Mouse (Mus musculus): ENCODE data around the gene Tyrobp. TPM values are rescaled to one million over a fixed set of nuclear protein-coding genes. Genes with fewer than 3 reads are reported as not detected.
A peak's percentile ranks its signal among the peaks of the same experiment; 100 is the strongest.

The Tyrobp gene
- total RNA-seq, 2 experiments from 2014 or later = 2.6 to 5.7 TPM

DNA sequence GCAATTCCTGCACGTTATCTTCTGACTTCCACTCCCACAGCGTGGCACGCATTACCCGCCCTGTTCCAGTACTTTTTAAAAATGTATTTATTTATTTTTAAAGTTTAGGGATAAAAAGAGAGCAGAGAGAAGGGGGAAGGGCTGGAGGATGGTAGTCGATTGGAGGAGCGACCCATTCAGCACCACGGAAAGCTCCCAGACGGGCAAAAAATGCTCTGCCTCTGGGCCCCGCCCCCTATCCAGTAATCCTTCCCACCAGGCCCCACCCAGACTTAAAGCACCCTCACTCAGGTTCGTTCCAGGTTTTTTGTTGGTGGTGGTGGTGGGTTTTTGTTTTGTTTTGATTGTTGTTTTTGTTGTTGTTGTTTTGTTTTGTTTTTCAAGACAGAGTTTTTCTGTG is 20.7 kb downstream of the Tyrobp start:
- peak; percentile 53 for DNase-seq
- no peak for TF ChIP-seq CTCF (IDR thresholded peaks at IDR 0.05)
- intact Hi-C loops (cut with DNase I) = no loop called here

GRCm38 (mm10) chr7:30434701-30435100 is 21.1 kb downstream of the Tyrobp start:
- Histone ChIP-seq H3K27ac (no peak overlapping the region), H3K4me3 (no peak overlapping the region)
- intact Hi-C loops (cut with DNase I) = no loop called here
- no peak for TF ChIP-seq CTCF (IDR thresholded peaks at IDR 0.05)
- no peak for DNase-seq

More for the DNA sequence above, 20.7 kb downstream of the Tyrobp start:
- Histone ChIP-seq H3K4me3 (no peak overlapping the region), H3K27ac (no peak overlapping the region)

- no peak for DNase-seq
- TF ChIP-seq CTCF (IDR thresholded peaks at IDR 0.05) = no peak
- no peak overlapping the region for H3K4me3 ChIP-seq
- H3K27ac ChIP-seq = no peak overlapping the region
- intact Hi-C loops (cut with DNase I) = no loop called here
These were observed 21.6 kb downstream of the Tyrobp start for GRCm38 (mm10) chr7:30435156-30435555.

- H3K4me3 ChIP-seq = no peak overlapping the region
- intact Hi-C loops (cut with DNase I) = no loop called here
- DNase-seq = no peak
- no peak overlapping the region for H3K27ac ChIP-seq
- no peak for TF ChIP-seq CTCF (IDR thresholded peaks at IDR 0.05)
These were observed 23.3 kb downstream of the Tyrobp start for GRCm38 (mm10) chr7:30436879-30437278.

DNA sequence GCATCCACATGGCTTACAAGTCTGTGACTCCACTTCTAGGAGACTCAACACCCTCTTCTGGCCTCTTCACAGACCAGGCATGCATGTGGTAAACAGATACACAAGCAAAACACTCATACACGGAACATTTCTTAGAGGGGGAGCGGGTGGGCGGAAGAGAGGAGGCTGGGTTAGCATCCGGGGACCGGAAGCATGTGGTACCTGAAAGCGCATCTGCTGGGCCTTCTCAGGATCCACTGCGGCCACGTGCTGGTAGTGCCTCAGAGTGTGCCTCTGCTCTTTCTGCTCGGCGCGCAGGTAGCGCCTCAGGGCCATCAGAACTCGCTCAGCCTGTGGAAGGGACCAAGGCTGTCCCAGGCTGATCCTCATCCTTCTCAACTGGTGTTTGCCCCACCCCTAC is 26.2 kb downstream of the Tyrobp start:
- intact Hi-C loops (cut with DNase I) = no loop called here
- Histone ChIP-seq H3K4me3 (no peak overlapping the region), H3K27ac (no peak overlapping the region)
- no peak for TF ChIP-seq CTCF (IDR thresholded peaks at IDR 0.05)
- DNase-seq = no peak

- intact Hi-C loops (cut with DNase I) = no loop called here
- DNase-seq = no peak
- H3K4me3 ChIP-seq = no peak overlapping the region
- peak; percentile 58 for TF ChIP-seq CTCF (IDR thresholded peaks at IDR 0.05)
- H3K27ac ChIP-seq = no peak overlapping the region
These were observed 27.1 kb downstream of the Tyrobp start for GRCm38 (mm10) chr7:30440697-30441096.

- TF ChIP-seq CTCF (IDR thresholded peaks at IDR 0.05) = no peak
- intact Hi-C loops (cut with DNase I) = no loop called here
- no peak for DNase-seq
- Histone ChIP-seq H3K4me3 (no peak overlapping the region), H3K27ac (no peak overlapping the region)
These were observed 30.1 kb downstream of the Tyrobp start for GRCm38 (mm10) chr7:30443696-30444095.

DNA sequence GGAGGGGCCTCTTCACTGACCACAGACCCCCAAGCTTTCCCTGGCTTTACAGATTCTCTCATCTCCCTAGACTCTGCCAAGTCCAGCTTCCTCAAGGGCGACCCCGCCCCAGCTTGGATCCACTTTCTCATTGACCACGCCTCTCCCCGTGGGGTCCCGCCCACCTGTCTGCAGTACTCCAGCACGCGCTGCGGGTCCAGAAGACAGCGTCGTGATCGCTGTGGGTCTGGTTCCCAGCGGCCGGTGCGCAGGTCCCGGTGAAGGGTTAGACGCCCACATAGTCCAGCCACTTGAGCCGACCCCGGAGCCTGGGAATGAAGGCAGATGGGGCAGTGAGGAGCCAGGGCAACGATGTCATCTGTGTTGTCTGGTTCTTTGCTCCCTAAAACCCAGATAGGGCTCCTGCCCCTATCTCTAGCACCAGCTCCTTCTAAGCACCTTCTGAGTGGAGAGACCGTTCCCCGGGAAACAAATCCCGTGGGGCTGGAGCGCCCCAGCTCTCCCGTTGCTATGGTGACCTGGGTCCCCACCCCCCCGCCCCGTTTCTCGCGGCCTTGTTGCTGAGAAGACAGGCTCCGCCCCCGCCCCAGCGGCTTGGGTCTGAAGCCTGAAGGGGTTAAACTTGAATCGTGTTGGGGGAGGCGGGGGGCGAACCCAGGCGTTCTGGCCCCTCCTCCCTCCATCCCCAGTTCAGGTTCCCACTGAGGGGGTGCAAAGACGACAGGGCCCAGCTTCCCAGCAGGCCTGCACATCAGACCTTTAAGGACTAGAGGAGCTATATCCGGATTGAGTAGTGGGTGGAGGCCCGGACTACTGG is 30.8 kb downstream of the Tyrobp start:
- H3K4me3 ChIP-seq = peak overlapping the region; percentile 71
- intact Hi-C loops (cut with DNase I) = no loop called here
- no peak overlapping the region for H3K27ac ChIP-seq
- DNase-seq = no peak
- no peak for TF ChIP-seq CTCF (IDR thresholded peaks at IDR 0.05)

GRCm38 (mm10) chr7:30444971-30445751 is 31.6 kb downstream of the Tyrobp start, which contains the start of gene Aplp1:
Gene Aplp1, minus strand, starts transcription at chr7:30445535.
- Histone ChIP-seq H3K27ac (no peak within 1 kb of the TSS), H3K4me3 (peak within 1 kb of the TSS; percentile 71)
- intact Hi-C loops (cut with DNase I) = no loop called here
- no peak for TF ChIP-seq CTCF (IDR thresholded peaks at IDR 0.05)
- DNase-seq = peak; percentile 55

- no peak for DNase-seq
- no peak overlapping the region for H3K27ac ChIP-seq
- intact Hi-C loops (cut with DNase I) = no loop called here
- H3K4me3 ChIP-seq = no peak overlapping the region
- no peak for TF ChIP-seq CTCF (IDR thresholded peaks at IDR 0.05)
These were observed 36.7 kb downstream of the Tyrobp start for GRCm38 (mm10) chr7:30450241-30450640.

GRCm38 (mm10) chr7:30453327-30453726 is 39.8 kb downstream of the Tyrobp start:
- Histone ChIP-seq H3K4me3 (no peak overlapping the region), H3K27ac (no peak overlapping the region)
- intact Hi-C loops (cut with DNase I) = no loop called here
- no peak for DNase-seq
- TF ChIP-seq CTCF (IDR thresholded peaks at IDR 0.05) = no peak

DNA sequence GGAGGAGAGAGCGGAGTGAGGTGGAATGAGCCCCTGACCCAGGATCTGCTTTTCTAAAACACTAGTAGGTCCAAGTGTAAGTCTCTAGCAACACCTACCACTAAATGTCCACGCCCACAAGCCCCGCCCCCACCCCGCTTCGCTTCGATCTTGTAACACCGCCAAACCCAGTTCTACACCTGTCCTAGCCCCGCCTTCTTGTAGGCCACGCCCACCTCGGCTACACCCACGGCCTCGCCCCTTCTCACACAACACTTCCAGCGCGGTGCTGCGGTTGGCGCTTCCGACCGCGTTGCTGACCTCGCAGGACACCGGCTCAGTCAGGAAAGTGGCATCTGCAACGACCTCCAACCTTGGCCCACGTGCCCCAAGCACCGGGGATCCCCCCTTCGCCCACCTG is 40.2 kb downstream of the Tyrobp start:
- no peak overlapping the region for H3K27ac ChIP-seq
- no peak overlapping the region for H3K4me3 ChIP-seq
- DNase-seq = no peak
- intact Hi-C loops (cut with DNase I) = no loop called here
- TF ChIP-seq CTCF (IDR thresholded peaks at IDR 0.05) = no peak

GRCm38 (mm10) chr7:30454259-30454658 is 40.7 kb downstream of the Tyrobp start:
- intact Hi-C loops (cut with DNase I) = no loop called here
- Histone ChIP-seq H3K4me3 (no peak overlapping the region), H3K27ac (no peak overlapping the region)
- DNase-seq = no peak
- TF ChIP-seq CTCF (IDR thresholded peaks at IDR 0.05) = no peak

All from gastrocnemius, adult 2 months (tissue).